Mouse (Mus musculus) stomach, embryonic 14.5 days (tissue): Measurements from ENCODE around the gene Tagln. TPM values are rescaled to one million over a fixed set of nuclear protein-coding genes. Genes with fewer than 3 reads are reported as not detected.
A peak's percentile ranks its signal among the peaks of the same experiment; 100 is the strongest.

Experiments used
- ATAC-seq: fragments of 200-750 bp; cut with Nextera tagmentation; 2 replicates; pipeline ENCODE4 v1.8.0; 2017; ENCODE audit warnings: low read depth, moderate TSS enrichment; ENCODE audit not compliant: insufficient number of reproducible peaks, insufficient read depth, low FRiP score
- H3K27ac ChIP-seq: fragments of 300-500 bp; sonication (generic); 2 replicates; pipeline ENCODE4 v1.5.1; 2014; ENCODE audit warnings: mild to moderate bottlenecking, low read length, moderate library complexity, mixed read lengths
- H3K27me3 ChIP-seq: fragments of 300-500 bp; sonication (generic); 2 replicates; pipeline ENCODE4 v1.6.1; 2014; ENCODE audit warnings: low read length, control low read depth, mixed read lengths; ENCODE audit not compliant: control insufficient read depth, insufficient read depth
- H3K36me3 ChIP-seq: fragments of 300-500 bp; sonication (generic); 2 replicates; pipeline ENCODE4 v1.6.1; 2014; ENCODE audit warnings: mild to moderate bottlenecking, control low read depth, low read length, moderate library complexity, mixed read lengths; ENCODE audit not compliant: control insufficient read depth, insufficient read depth
- H3K4me1 ChIP-seq: fragments of 300-500 bp; sonication (generic); 2 replicates; pipeline ENCODE4 v1.6.1; 2014; ENCODE audit warnings: low read length, control low read depth, mixed read lengths; ENCODE audit not compliant: control insufficient read depth, insufficient read depth
- H3K4me2 ChIP-seq: fragments of 300-500 bp; sonication (generic); replicated peaks from 2 replicates; pipeline ENCODE4 v1.6.1; 2014; ENCODE audit warnings: low read depth, low read length, control low read depth
- H3K4me3 ChIP-seq: fragments of 300-500 bp; sonication (generic); 2 replicates; pipeline ENCODE4 v1.5.1; 2014; ENCODE audit warnings: low read depth, low read length, control low read depth
- H3K9ac ChIP-seq: fragments of 300-500 bp; sonication (generic); replicated peaks from 2 replicates; pipeline ENCODE4 v1.6.1; 2014; ENCODE audit warnings: low read depth, mild to moderate bottlenecking, control low read depth, low read length, moderate library complexity, mixed read lengths
- H3K9me3 ChIP-seq: fragments of 300-500 bp; sonication (generic); 2 replicates; pipeline ENCODE4 v1.6.1; 2016; ENCODE audit warnings: low read depth, low read length, control low read depth; ENCODE audit not compliant: control insufficient read depth
- WGBS: fragments of 180-500 bp; shearing (Covaris S2); extraction: QIAGEN DNeasy Blood & Tissue Kit; methylation state at CpG from one replicate; pipeline ENCODE4 v1.1.7; 2014; 5-methylcytosine and 5-hydroxymethylcytosine counted together
- polyA plus RNA-seq: library from polyadenylated mRNA; unstranded; fragments of >200 nt; fragmentation: Nextera tagmentation; extraction: Ambion mirVana; gene quantifications from 2 replicates; pipeline ENCODE4 v1.2.1, GENCODE M21; 2014

Gene Tagln
- polyA plus RNA-seq, 1 experiment from 2014 or later, result 578 TPM

DNA sequence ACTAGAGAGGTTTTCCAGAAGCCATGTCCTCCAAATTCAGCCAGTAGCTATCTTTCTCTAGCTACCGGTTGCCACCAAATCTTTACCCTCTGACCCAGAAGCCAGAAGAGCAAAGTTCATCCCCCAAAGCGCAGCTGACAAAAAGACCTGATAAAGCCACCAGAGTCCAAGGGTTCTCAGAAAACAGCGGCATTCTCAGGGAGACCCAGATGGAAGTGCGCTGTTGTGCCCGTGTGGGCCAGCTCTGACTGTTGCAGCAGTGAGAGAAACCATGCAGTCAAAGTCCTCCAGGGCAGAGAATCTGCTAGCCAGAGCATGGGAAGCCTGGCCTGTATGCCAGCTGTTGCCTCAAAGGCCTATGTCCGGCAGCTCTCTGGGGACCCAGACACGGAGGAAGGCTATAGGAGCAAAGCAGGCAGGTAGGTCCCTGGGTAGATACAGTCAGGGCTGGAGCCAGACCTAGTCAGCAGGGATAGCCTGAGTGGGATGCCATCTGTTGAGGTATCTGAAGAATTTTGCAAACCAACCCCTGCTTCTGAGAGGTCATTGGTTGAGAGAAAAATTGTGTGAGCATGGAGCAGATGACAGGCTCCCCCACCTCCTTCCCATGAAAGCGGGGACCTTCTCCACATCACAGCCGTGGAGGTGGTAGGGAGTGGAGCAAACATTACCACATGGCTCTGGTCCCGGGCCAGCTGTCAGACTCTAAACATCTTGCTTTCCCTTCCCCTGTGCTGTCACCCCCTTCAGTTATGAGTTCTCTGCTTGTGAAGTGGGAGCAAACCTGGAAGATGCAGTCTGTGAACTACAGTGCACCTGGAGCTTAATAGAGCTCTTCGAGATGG lies 3.1 kb downstream of the Tagln start:
- H3K4me2 ChIP-seq, result peak overlapping the region; percentile 39

DNA sequence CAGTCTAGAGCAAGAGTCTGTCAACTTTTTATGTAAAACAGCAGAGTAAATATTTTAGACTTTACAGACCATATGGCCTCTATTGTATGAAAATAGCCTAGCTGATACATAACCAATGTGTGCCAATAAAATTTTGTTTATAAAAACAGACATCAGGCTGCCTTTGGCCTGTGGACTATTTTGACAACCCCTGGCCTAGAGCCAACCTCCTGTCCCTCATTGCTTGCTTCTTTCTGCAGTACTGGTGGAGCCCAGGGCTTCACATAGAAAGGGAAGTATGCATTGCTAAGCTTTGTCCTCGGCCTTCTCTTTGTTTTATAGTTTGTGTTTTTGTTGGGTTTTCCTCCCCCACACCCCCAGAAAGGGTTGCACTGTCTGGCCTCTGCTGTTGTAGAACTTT lies 3.9 kb downstream of the Tagln start:
- Histone ChIP-seq H3K4me1 (peaks cover 16% of the 10 kb centered on the region), H3K27me3 (no peaks in the 10 kb centered on the region), H3K9me3 (no peaks in the 10 kb centered on the region), H3K9ac (no peak overlapping the region), H3K4me3 (no peak overlapping the region), H3K27ac (peak overlapping the region; percentile 55), H3K4me2 (peak overlapping the region; percentile 39; the same call in 1 of the 2 replicates), H3K36me3 (peaks cover 22% of the 10 kb centered on the region)
- no peak for ATAC-seq
- WGBS, result 54% methylated on average over 1 of the region's 1 CpGs

More for the DNA sequence above, 3.1 kb downstream of the Tagln start:
- Histone ChIP-seq H3K27me3 (no peaks in the 10 kb centered on the region), H3K9ac (peak overlapping the region; percentile 28; the same call in 1 of the 2 replicates), H3K4me3 (0 out of 2 replicates have a peak overlapping the region, but pooled peaks have one; percentile 3), H3K36me3 (peaks cover 14% of the 10 kb centered on the region), H3K27ac (peak overlapping the region; percentile 55), H3K9me3 (no peaks in the 10 kb centered on the region), H3K4me1 (peaks cover 16% of the 10 kb centered on the region)
- 53% methylated on average over 11 of the region's 11 CpGs for WGBS
- ATAC-seq, result no peak

DNA sequence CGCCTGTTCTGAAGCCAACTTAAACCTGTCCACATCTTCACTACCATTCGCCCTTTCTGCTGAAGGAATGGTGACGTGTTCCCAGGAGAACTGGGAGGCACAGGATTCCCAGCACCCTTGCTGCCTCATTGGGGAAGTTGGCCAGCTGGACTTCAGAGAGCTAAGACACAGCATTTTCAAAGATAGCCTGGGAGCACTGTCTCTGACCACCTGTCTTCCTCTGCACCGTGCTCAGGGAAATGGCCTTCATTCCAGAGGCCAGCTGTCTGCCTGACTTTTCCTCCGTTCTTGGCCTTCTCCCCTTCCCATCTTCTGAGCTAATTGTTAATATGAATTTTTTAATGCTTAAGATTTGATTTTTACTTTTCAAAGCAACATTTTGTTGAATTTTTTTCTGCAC lies 6.6 kb downstream of the Tagln start:
- H3K27me3 ChIP-seq, result no peaks in the 10 kb centered on the region
- H3K36me3 ChIP-seq, result peaks cover 30% of the 10 kb centered on the region
- H3K4me1 ChIP-seq, result peaks cover 8% of the 10 kb centered on the region; the same call in 1 of the 2 replicates
- 86% methylated on average over 5 of the region's 5 CpGs for WGBS
- no peaks in the 10 kb centered on the region for H3K9me3 ChIP-seq
- no peak overlapping the region for H3K4me3 ChIP-seq
- no peak overlapping the region for H3K27ac ChIP-seq
- H3K4me2 ChIP-seq, result no peak overlapping the region
- no peak for ATAC-seq
- no peak overlapping the region for H3K9ac ChIP-seq

DNA sequence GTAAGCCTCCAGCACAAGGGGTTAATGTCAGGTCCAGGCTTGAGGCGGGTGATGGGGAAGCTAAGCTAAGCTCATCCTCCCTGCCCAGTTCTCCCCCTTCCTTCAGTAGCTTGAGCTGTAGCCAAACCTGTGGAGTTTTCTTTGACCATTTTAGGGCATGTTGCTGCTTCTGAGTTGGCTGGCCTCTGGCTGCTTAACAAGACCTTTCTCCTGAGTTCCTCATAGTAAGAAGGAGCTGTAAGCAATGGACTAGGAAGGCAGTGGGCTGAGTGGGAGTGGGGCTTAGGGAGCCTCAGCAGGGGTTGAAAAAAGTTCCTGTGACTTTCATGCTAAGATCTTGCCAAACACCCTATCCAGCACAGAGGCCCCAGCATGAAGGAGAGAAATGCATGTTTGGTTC lies 16.0 kb downstream of the Tagln start:
- ATAC-seq, result peak; percentile 53; the same call in 1 of the 2 replicates
- H3K4me3 ChIP-seq, result no peak overlapping the region
- H3K4me2 ChIP-seq, result no peak overlapping the region
- H3K9ac ChIP-seq, result no peak overlapping the region; the same call in 1 of the 2 replicates
- peaks cover 39% of the 10 kb centered on the region for H3K36me3 ChIP-seq
- H3K4me1 ChIP-seq, result no peaks in the 10 kb centered on the region
- no peaks in the 10 kb centered on the region for H3K27me3 ChIP-seq
- 74% methylated on average over 1 of the region's 1 CpGs for WGBS
- no peaks in the 10 kb centered on the region for H3K9me3 ChIP-seq
- H3K27ac ChIP-seq, result peak overlapping the region; percentile 78

DNA sequence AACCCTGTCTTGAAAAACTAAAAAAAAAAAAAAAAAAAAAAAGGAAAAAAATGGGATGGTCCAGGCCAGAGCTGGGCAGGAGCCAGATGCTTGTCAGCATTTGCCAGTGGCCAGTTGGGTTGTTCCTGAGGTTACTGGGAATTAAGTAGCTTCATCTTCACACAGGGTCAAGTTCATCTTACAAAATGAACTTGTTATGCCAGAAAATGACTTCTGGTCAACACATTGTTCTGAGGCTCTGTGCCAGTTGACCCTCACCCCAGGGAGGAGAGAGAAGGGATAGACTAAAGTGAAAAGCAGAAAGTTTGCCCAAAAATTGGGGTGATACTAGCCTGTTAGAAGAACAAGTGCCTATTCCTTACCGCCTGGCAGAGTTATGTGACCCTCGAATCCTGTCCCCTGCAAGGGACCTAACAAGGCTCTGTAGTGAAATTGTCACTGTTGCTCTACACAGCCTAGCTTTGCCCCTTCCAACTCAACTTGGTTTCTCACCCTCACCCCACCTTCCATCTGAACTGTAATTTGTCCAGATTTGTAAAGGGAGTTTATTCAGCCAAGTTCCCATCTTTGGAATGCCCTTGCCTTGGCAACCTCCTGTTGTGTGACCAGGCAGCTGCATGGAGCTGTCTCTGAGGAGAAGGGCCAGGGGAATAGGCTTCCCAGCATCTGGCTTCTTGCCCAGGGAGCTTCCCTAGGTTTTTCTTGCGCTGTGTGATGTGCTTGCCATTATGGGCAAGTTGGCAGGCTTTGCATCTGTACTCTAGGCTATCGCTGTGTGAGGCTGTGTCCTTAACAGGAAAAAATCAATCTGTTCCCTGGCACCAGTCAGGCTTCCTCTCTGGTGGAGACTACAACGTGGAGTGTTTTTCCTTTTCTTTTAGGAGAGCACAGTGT lies 18.6 kb downstream of the Tagln start:
- ATAC-seq, result no peak
- H3K4me2 ChIP-seq, result no peak overlapping the region
- no peaks in the 10 kb centered on the region for H3K27me3 ChIP-seq
- H3K27ac ChIP-seq, result peak overlapping the region; percentile 39; the same call in 1 of the 2 replicates
- WGBS, result 79% methylated on average over 5 of the region's 5 CpGs
- no peaks in the 10 kb centered on the region for H3K4me1 ChIP-seq
- no peak overlapping the region for H3K9ac ChIP-seq
- H3K9me3 ChIP-seq, result no peaks in the 10 kb centered on the region
- H3K4me3 ChIP-seq, result no peak overlapping the region
- H3K36me3 ChIP-seq, result peaks cover 51% of the 10 kb centered on the region

DNA sequence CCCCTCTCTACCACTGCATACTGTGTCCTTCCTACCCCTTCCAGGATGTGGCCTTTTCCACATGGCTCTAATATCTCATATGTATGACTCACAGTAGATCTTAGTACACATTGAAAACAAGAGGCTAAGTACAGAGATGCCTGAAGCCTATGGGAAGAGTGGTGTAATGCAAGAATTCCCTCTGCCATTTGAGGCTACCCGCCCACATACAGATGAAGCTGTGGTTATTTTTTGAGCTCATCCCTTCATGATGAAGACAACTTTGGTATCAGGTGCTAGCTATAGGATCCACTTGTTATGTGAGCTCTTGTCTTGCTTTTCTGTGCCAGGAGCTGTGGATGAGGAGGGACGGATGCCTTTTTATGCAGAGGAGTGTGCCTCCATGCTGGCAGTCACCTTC lies 20.2 kb downstream of the Tagln start:
- Histone ChIP-seq H3K9ac (no peak overlapping the region), H3K36me3 (peaks cover 62% of the 10 kb centered on the region), H3K27me3 (no peaks in the 10 kb centered on the region), H3K4me3 (no peak overlapping the region), H3K4me2 (no peak overlapping the region), H3K27ac (no peak overlapping the region), H3K9me3 (no peaks in the 10 kb centered on the region), H3K4me1 (no peaks in the 10 kb centered on the region)
- 90% methylated on average over 2 of the region's 2 CpGs for WGBS
- ATAC-seq, result no peak

DNA sequence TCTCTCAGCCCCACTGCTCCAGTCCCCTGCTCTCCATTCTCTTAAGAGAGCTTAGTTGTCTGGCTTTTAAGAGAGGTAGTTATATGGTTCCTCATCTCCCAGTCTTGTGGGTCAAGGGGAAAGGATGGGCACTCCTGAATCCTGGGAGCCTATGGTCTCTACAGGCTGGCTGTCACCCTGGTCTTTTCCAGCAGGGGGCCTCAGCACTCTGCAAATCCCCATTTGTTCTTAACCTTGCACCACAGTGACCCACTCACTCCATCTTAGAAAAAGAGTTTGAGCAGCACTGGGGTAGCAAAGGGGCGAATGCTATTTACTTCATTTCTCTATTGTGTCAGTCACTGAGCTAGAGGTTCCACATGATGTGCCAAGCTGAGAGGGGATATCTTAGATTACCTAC lies 24.2 kb downstream of the Tagln start:
- Histone ChIP-seq H3K9ac (no peak overlapping the region), H3K4me3 (no peak overlapping the region), H3K4me1 (peaks cover 7% of the 10 kb centered on the region; the same call in 1 of the 2 replicates), H3K9me3 (no peaks in the 10 kb centered on the region), H3K4me2 (no peak overlapping the region), H3K27ac (no peak overlapping the region), H3K27me3 (no peaks in the 10 kb centered on the region), H3K36me3 (peaks cover 59% of the 10 kb centered on the region)
- 57% methylated on average over 1 of the region's 1 CpGs for WGBS
- no peak for ATAC-seq

DNA sequence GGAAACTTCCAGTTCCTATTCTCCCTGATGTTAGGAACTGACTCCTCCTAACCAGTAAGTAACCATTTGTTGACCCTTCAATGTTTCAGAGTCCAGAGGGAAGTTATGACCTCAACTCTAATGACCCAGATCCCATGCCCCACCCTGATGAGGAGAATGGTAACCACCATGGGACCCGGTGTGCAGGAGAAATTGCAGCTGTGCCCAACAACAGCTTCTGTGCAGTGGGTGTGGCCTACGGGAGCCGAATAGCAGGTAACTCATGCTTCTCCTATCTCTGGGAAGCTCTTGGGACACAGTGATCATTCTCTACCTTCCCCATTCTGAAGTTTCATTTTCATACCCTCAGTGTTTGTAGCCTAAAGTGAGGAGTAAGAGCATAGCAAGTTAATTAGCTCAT lies 24.9 kb downstream of the Tagln start:
- Histone ChIP-seq H3K4me2 (no peak overlapping the region), H3K9me3 (no peaks in the 10 kb centered on the region), H3K4me1 (peaks cover 7% of the 10 kb centered on the region; the same call in 1 of the 2 replicates), H3K9ac (no peak overlapping the region), H3K27me3 (no peaks in the 10 kb centered on the region), H3K4me3 (no peak overlapping the region), H3K36me3 (peaks cover 53% of the 10 kb centered on the region), H3K27ac (no peak overlapping the region)
- 95% methylated on average over 3 of the region's 3 CpGs for WGBS
- no peak for ATAC-seq
